Mouse (Mus musculus) gastrocnemius, postnatal 10 days (tissue): ENCODE measurements around the gene Tmem263. TPM values are rescaled to one million over a fixed set of nuclear protein-coding genes. Genes with fewer than 3 reads are reported as not detected.

ENCODE experiments used
- DNase-seq: peaks from one replicate; pipeline ENCODE4 v3.0.0; 2021; ENCODE audit warnings: mixed read lengths
- long read RNA-seq, 2 experiments: library from polyadenylated mRNA; stranded (forward); transcript quantifications; one replicate each; pipeline ENCODE4 v2.0.0; 2021
- total RNA-seq, 2 experiments: library from RNA; stranded (reverse); gene quantifications; 2 replicates each; pipeline ENCODE4 v1.2.3; 2021

The Tmem263 gene
- 10 to 100 TPM; 23.6 to 30.1 TPM for total RNA-seq
- long read RNA-seq, experiment 1, transcript Tmem263-201 (3 exons, 3,616 nt), result major isoform, 30 of 32 reads
- long read RNA-seq, experiment 1, partial matches to known transcripts, result 2 of 32 reads
- long read RNA-seq, experiment 1, other reads (novel, unspliced or antisense), result 0 of 32 reads
- long read RNA-seq, experiment 2, transcript Tmem263-201 (3 exons, 3,616 nt), result major isoform, 29 of 33 reads
- long read RNA-seq, experiment 2, partial matches to known transcripts, result 4 of 33 reads
- long read RNA-seq, experiment 2, other reads (novel, unspliced or antisense), result 0 of 33 reads

GRCm38 (mm10) chr10:85102247-85103084 is at the start of gene Tmem263, which contains the start of gene Fhl4:
Gene Tmem263 (plus strand): TSS chr10:85102627.
Gene Fhl4 (minus strand): TSS chr10:85102495.
- DNase-seq, result peak; percentile 91

GRCm38 (mm10) chr10:85054876-85055275 is 47.6 kb upstream of the Tmem263 start:
- no peak for DNase-seq

- DNase-seq, result no peak
These were observed 30.7 kb upstream of the Tmem263 start for GRCm38 (mm10) chr10:85071605-85072152.

GRCm38 (mm10) chr10:85101841-85102240 is 586 bp upstream of the Tmem263 start:
- peak; percentile 14 for DNase-seq

- peak; percentile 29 for DNase-seq
These were observed 858 bp downstream of the Tmem263 start for GRCm38 (mm10) chr10:85103085-85103885.

GRCm38 (mm10) chr10:85114409-85114808 is 12.0 kb downstream of the Tmem263 start:
- no peak for DNase-seq

- DNase-seq, result no peak
These were observed 22.8 kb downstream of the Tmem263 start for GRCm38 (mm10) chr10:85125184-85125583.

GRCm38 (mm10) chr10:85127395-85128287 is 25.2 kb downstream of the Tmem263 start, which contains the start of gene Mterf2:
Gene Mterf2 (minus strand): TSS chr10:85128027.
- DNase-seq, result peak; percentile 84

- no peak for DNase-seq
These were observed 26.0 kb downstream of the Tmem263 start for GRCm38 (mm10) chr10:85128453-85128852.

GRCm38 (mm10) chr10:85136573-85136972 is 34.1 kb downstream of the Tmem263 start:
- no peak for DNase-seq

- DNase-seq, result no peak
These were observed 39.0 kb downstream of the Tmem263 start for GRCm38 (mm10) chr10:85141465-85141864.

- no peak for DNase-seq
These were observed 43.9 kb downstream of the Tmem263 start for GRCm38 (mm10) chr10:85146282-85146681.

GRCm38 (mm10) chr10:85149226-85149625 is 46.8 kb downstream of the Tmem263 start:
- no peak for DNase-seq

- DNase-seq, result peak; percentile 62
These were observed 51.8 kb downstream of the Tmem263 start for GRCm38 (mm10) chr10:85154195-85154594.

GRCm38 (mm10) chr10:85157451-85157850 is 55.0 kb downstream of the Tmem263 start:
- DNase-seq, result no peak

- no peak for DNase-seq
These were observed 57.7 kb downstream of the Tmem263 start for GRCm38 (mm10) chr10:85159989-85160619.

- no peak for DNase-seq
These were observed 59.4 kb downstream of the Tmem263 start for GRCm38 (mm10) chr10:85161745-85162351.

- no peak for DNase-seq
These were observed 62.4 kb downstream of the Tmem263 start for GRCm38 (mm10) chr10:85164791-85165190.

- DNase-seq, result no peak
These were observed 62.9 kb downstream of the Tmem263 start for GRCm38 (mm10) chr10:85165306-85165705.
